Mouse (Mus musculus): Measurements from ENCODE around the gene Nek1. TPM values are rescaled to one million over a fixed set of nuclear protein-coding genes. Genes with fewer than 3 reads are reported as not detected.

Gene Nek1
- 14.3 and 14.5 TPM in 2 replicates for polyA plus RNA-seq (2015; fragmentation: Nextera tagmentation; extraction: Ambion mirVana)

- Histone ChIP-seq H3K36me3 (ENCODE audit: insufficient read depth, low read length) (no peaks in the 10 kb centered on the region), H3K4me2 (ENCODE audit: low read length) (peak within 1 kb of the TSS; percentile 76), H3K27me3 (ENCODE audit: insufficient read depth, low read length) (no peaks in the 10 kb centered on the region), H3K4me3 (replicated peaks; ENCODE audit: low read depth, low read length) (peak within 1 kb of the TSS; percentile 79), H3K27ac (peak within 1 kb of the TSS; percentile 91), H3K4me1 (replicated peaks; ENCODE audit: insufficient read depth, low read length) (no peaks in the 10 kb centered on the region), H3K9ac (ENCODE audit: low read depth, low read length) (peak within 1 kb of the TSS; percentile 77), H3K9me3 (replicated peaks; ENCODE audit: low read length) (no peaks in the 10 kb centered on the region)
- DNase-seq (ENCODE audit: low spot score) (peak; percentile 99), ATAC-seq (replicated peaks; ENCODE audit: low FRiP score, low read depth) (peak; percentile 96)
- TF ChIP-seq CTCF (IDR thresholded peaks at IDR 0.05; ENCODE audit: low read depth), result no peak
- WGBS, result under 1% methylated on average over 57 of the region's 57 CpGs
Observed at GRCm38 (mm10) chr8:60992910-60993638, at the start of gene Nek1. Gene Nek1 (plus strand): TSS chr8:60993195.

GRCm38 (mm10) chr8:60947503-60947902 is 45.5 kb upstream of the Nek1 start:
- H3K9me3 ChIP-seq (replicated peaks; ENCODE audit: low read length), result no peaks in the 10 kb centered on the region
- ATAC-seq (replicated peaks; ENCODE audit: low FRiP score, low read depth), result no peak
- no peak for TF ChIP-seq CTCF (IDR thresholded peaks at IDR 0.05; ENCODE audit: low read depth)
- peaks cover 3% of the 10 kb centered on the region; the same call in 1 of the 2 replicates for H3K4me1 ChIP-seq (replicated peaks; ENCODE audit: insufficient read depth, low read length)
- no peak overlapping the region for H3K27ac ChIP-seq
- H3K4me3 ChIP-seq (replicated peaks; ENCODE audit: low read depth, low read length), result no peak overlapping the region
- DNase-seq (ENCODE audit: low spot score), result no peak
- H3K27me3 ChIP-seq (ENCODE audit: insufficient read depth, low read length), result no peaks in the 10 kb centered on the region
- no peaks in the 10 kb centered on the region for H3K36me3 ChIP-seq (ENCODE audit: insufficient read depth, low read length)
- no peak overlapping the region for H3K4me2 ChIP-seq (ENCODE audit: low read length)
- no peak overlapping the region for H3K9ac ChIP-seq (ENCODE audit: low read depth, low read length)

- H3K27ac ChIP-seq, result no peak overlapping the region
- H3K4me1 ChIP-seq (replicated peaks; ENCODE audit: insufficient read depth, low read length), result peaks cover 3% of the 10 kb centered on the region; the same call in 1 of the 2 replicates
- no peaks in the 10 kb centered on the region for H3K36me3 ChIP-seq (ENCODE audit: insufficient read depth, low read length)
- 82% methylated on average over 4 of the region's 4 CpGs for WGBS
- H3K4me2 ChIP-seq (ENCODE audit: low read length), result no peak overlapping the region
- H3K4me3 ChIP-seq (replicated peaks; ENCODE audit: low read depth, low read length), result no peak overlapping the region
- DNase-seq (ENCODE audit: low spot score) (no peak), ATAC-seq (replicated peaks; ENCODE audit: low FRiP score, low read depth) (no peak)
- H3K9me3 ChIP-seq (replicated peaks; ENCODE audit: low read length), result no peaks in the 10 kb centered on the region
- TF ChIP-seq CTCF (IDR thresholded peaks at IDR 0.05; ENCODE audit: low read depth), result no peak
- H3K27me3 ChIP-seq (ENCODE audit: insufficient read depth, low read length), result no peaks in the 10 kb centered on the region
- H3K9ac ChIP-seq (ENCODE audit: low read depth, low read length), result no peak overlapping the region
Observed at GRCm38 (mm10) chr8:60949859-60950258, 43.1 kb upstream of the Nek1 start.

GRCm38 (mm10) chr8:60951271-60951670 is 41.7 kb upstream of the Nek1 start:
- Histone ChIP-seq H3K27ac (no peak overlapping the region), H3K9me3 (replicated peaks; ENCODE audit: low read length) (no peaks in the 10 kb centered on the region), H3K36me3 (ENCODE audit: insufficient read depth, low read length) (no peaks in the 10 kb centered on the region), H3K27me3 (ENCODE audit: insufficient read depth, low read length) (no peaks in the 10 kb centered on the region), H3K4me2 (ENCODE audit: low read length) (no peak overlapping the region), H3K4me3 (replicated peaks; ENCODE audit: low read depth, low read length) (no peak overlapping the region), H3K9ac (ENCODE audit: low read depth, low read length) (no peak overlapping the region), H3K4me1 (replicated peaks; ENCODE audit: insufficient read depth, low read length) (peaks cover 3% of the 10 kb centered on the region; the same call in 1 of the 2 replicates)
- 82% methylated on average over 4 of the region's 4 CpGs for WGBS
- no peak for ATAC-seq (replicated peaks; ENCODE audit: low FRiP score, low read depth)
- no peak for DNase-seq (ENCODE audit: low spot score)
- no peak for TF ChIP-seq CTCF (IDR thresholded peaks at IDR 0.05; ENCODE audit: low read depth)

- Histone ChIP-seq H3K36me3 (ENCODE audit: insufficient read depth, low read length) (no peaks in the 10 kb centered on the region), H3K4me3 (replicated peaks; ENCODE audit: low read depth, low read length) (no peak overlapping the region), H3K27ac (no peak overlapping the region), H3K9ac (ENCODE audit: low read depth, low read length) (no peak overlapping the region), H3K4me2 (ENCODE audit: low read length) (no peak overlapping the region), H3K27me3 (ENCODE audit: insufficient read depth, low read length) (no peaks in the 10 kb centered on the region), H3K4me1 (replicated peaks; ENCODE audit: insufficient read depth, low read length) (peaks cover 3% of the 10 kb centered on the region; the same call in 1 of the 2 replicates), H3K9me3 (replicated peaks; ENCODE audit: low read length) (no peaks in the 10 kb centered on the region)
- WGBS, result 91% methylated on average over 1 of the region's 1 CpGs
- DNase-seq (ENCODE audit: low spot score) (no peak), ATAC-seq (replicated peaks; ENCODE audit: low FRiP score, low read depth) (no peak)
- TF ChIP-seq CTCF (IDR thresholded peaks at IDR 0.05; ENCODE audit: low read depth), result no peak
Observed at GRCm38 (mm10) chr8:60951757-60952156, 41.2 kb upstream of the Nek1 start.

- Histone ChIP-seq H3K27ac (no peak overlapping the region), H3K9me3 (replicated peaks; ENCODE audit: low read length) (no peaks in the 10 kb centered on the region), H3K4me2 (ENCODE audit: low read length) (no peak overlapping the region), H3K4me3 (replicated peaks; ENCODE audit: low read depth, low read length) (no peak overlapping the region), H3K27me3 (ENCODE audit: insufficient read depth, low read length) (no peaks in the 10 kb centered on the region), H3K9ac (ENCODE audit: low read depth, low read length) (no peak overlapping the region), H3K4me1 (replicated peaks; ENCODE audit: insufficient read depth, low read length) (peaks cover 3% of the 10 kb centered on the region; the same call in 1 of the 2 replicates), H3K36me3 (ENCODE audit: insufficient read depth, low read length) (no peaks in the 10 kb centered on the region)
- WGBS, result 65% methylated on average over 5 of the region's 5 CpGs
- DNase-seq (ENCODE audit: low spot score) (no peak), ATAC-seq (replicated peaks; ENCODE audit: low FRiP score, low read depth) (no peak)
- no peak for TF ChIP-seq CTCF (IDR thresholded peaks at IDR 0.05; ENCODE audit: low read depth)
Observed at GRCm38 (mm10) chr8:60952803-60953202, 40.2 kb upstream of the Nek1 start.

Data from kidney, postnatal 0 days (tissue).